In genomic region chr2:168656569-168657308, GRCm38 (mm10) we compare ENCODE assay signal across 19 mouse cellular contexts. TPM values are rescaled to one million over a fixed set of nuclear protein-coding genes. Genes with fewer than 3 reads are reported as not detected.
DNase-seq lines count a peak whose midpoint lies in the region; ATAC-seq and TF ChIP-seq lines count a peak whose summit lies in the region.
"Had no signal": no experiment of that assay in that cellular context is flagged by ENCODE, and none has a peak within 500 bp of the region (broad histone marks: within the 10 kb centered on the region; RNA-seq: fewer than 3 reads in every experiment).

No protein-coding gene starts in this region.

- 42% methylated on average over 16 of the region's 16 CpGs for WGBS in heart, embryonic 10.5 days
- 36% methylated on average over 16 of the region's 16 CpGs for WGBS in heart, embryonic 12.5 days
- 62% methylated on average over 16 of the region's 16 CpGs for WGBS in liver, postnatal 0 days (ENCODE audit: insufficient replicate concordance)

- H3K4me2 ChIP-seq in heart, embryonic 12.5 days = no peak overlapping the region
- no peak overlapping the region for H3K4me2 ChIP-seq in liver, postnatal 0 days (ENCODE audit: low read depth, low read length)
- H3K4me2 ChIP-seq: embryonic facial prominence, embryonic 12.5 days; hindbrain, embryonic 14.5 days; midbrain, embryonic 15.5 days had no signal

- H3K9me3 ChIP-seq in heart, embryonic 10.5 days = no peaks in the 10 kb centered on the region
- H3K9me3 ChIP-seq in heart, embryonic 12.5 days (replicated peaks) = no peaks in the 10 kb centered on the region
- no peaks in the 10 kb centered on the region for H3K9me3 ChIP-seq in liver, postnatal 0 days (ENCODE audit: low read length)
- H3K9me3 ChIP-seq: embryonic facial prominence, embryonic 12.5 days; midbrain, embryonic 15.5 days had no signal

- H3K4me1 ChIP-seq in heart, embryonic 10.5 days = peaks cover 44% of the 10 kb centered on the region
- peaks cover 34% of the 10 kb centered on the region for H3K4me1 ChIP-seq in heart, embryonic 12.5 days (replicated peaks)
- H3K4me1 ChIP-seq in liver, postnatal 0 days (ENCODE audit: insufficient read depth) = peaks cover 7% of the 10 kb centered on the region; the same call in 1 of the 2 replicates

- H3K4me3 ChIP-seq in heart, embryonic 10.5 days = no peak overlapping the region
- no peak overlapping the region for H3K4me3 ChIP-seq in heart, embryonic 12.5 days
- H3K4me3 ChIP-seq in liver, postnatal 0 days (ENCODE audit: low read depth, low read length) = no peak overlapping the region
- H3K4me3 ChIP-seq: embryonic facial prominence, embryonic 12.5 days; midbrain, embryonic 15.5 days had no signal

- DNase-seq in heart, adult 11 months = peak; percentile 98
- no peak for DNase-seq in heart, embryonic 10.5 days (ENCODE audit: low spot score)
- DNase-seq in heart, postnatal 36 days = peak; percentile 52 to 53
- peak; percentile 62 for DNase-seq in lung, postnatal 36 days
- no peak for DNase-seq in right cerebral cortex, postnatal 4 days
- DNase-seq in liver, postnatal 0 days = no peak
- DNase-seq: gastrocnemius, postnatal 14 days; kidney, postnatal 14 days; layer of hippocampus, adult 9-11 months; right cerebral cortex, postnatal 14 days; thymus, adult 2 months had no signal

- ATAC-seq in heart, embryonic 12.5 days (ENCODE audit: insufficient number of reproducible peaks, low FRiP score) = peak; percentile 80
- ATAC-seq in cerebellum, adult (ENCODE audit: insufficient number of reproducible peaks, low FRiP score, low TSS enrichment) = no peak
- ATAC-seq in liver, postnatal 0 days = no peak
- ATAC-seq: activated CD4-positive, CD25-positive, alpha-beta regulatory T cell, adult 4 months; intestine, embryonic 16.5 days; midbrain, embryonic 15.5 days had no signal

- peaks cover 34% of the 10 kb centered on the region for H3K27me3 ChIP-seq in heart, embryonic 10.5 days (ENCODE audit: insufficient read depth, poor library complexity, severe bottlenecking)
- H3K27me3 ChIP-seq in heart, embryonic 12.5 days (replicated peaks) = peaks cover 30% of the 10 kb centered on the region
- H3K27me3 ChIP-seq in liver, postnatal 0 days (ENCODE audit: insufficient read depth, low read length) = no peaks in the 10 kb centered on the region
- H3K27me3 ChIP-seq: embryonic facial prominence, embryonic 12.5 days; midbrain, embryonic 15.5 days had no signal

- intact Hi-C loops in heart, postnatal 36 days (cut with DNase I) = no loop called here

- no peak overlapping the region for H3K27ac ChIP-seq in heart, embryonic 10.5 days
- peak overlapping the region; percentile 57; the same call in 1 of the 2 replicates for H3K27ac ChIP-seq in heart, embryonic 12.5 days (ENCODE audit: poor library complexity, severe bottlenecking)
- H3K27ac ChIP-seq in liver, postnatal 0 days (ENCODE audit: low read depth) = no peak overlapping the region
- H3K27ac ChIP-seq: embryonic facial prominence, embryonic 12.5 days; hindbrain, embryonic 14.5 days; macrophage; midbrain, embryonic 15.5 days had no signal

- TF ChIP-seq EP300 in liver, postnatal 0 days (IDR thresholded peaks at IDR 0.05; ENCODE audit: low read depth) = no peak

- no peak for TF ChIP-seq CTCF in liver, postnatal 0 days (IDR thresholded peaks at IDR 0.05; ENCODE audit: low read depth)

- H3K9ac ChIP-seq in heart, embryonic 12.5 days = no peak overlapping the region
- no peak overlapping the region for H3K9ac ChIP-seq in liver, postnatal 0 days (replicated peaks)
- H3K9ac ChIP-seq: embryonic facial prominence, embryonic 12.5 days; hindbrain, embryonic 14.5 days; midbrain, embryonic 15.5 days had no signal

- peaks cover 5% of the 10 kb centered on the region; the same call in 1 of the 2 replicates for H3K36me3 ChIP-seq in heart, embryonic 10.5 days
- peaks cover 18% of the 10 kb centered on the region for H3K36me3 ChIP-seq in heart, embryonic 12.5 days
- H3K36me3 ChIP-seq in liver, postnatal 0 days (replicated peaks; ENCODE audit: insufficient read depth, low read length) = no peaks in the 10 kb centered on the region

RNA-seq across cellular contexts. Expression of gene Nfatc2, which starts 55.3 kb away (rescaled TPM):
- 2.0 and 4.6 TPM in 2 replicates for polyA plus RNA-seq in heart, embryonic 10.5 days (2016; fragmentation: Nextera tagmentation; extraction: Ambion mirVana)
- polyA plus RNA-seq in heart, embryonic 12.5 days (2016; fragmentation: Nextera tagmentation; extraction: Ambion mirVana) = 9.9 and 12.5 TPM in 2 replicates
- total RNA-seq in heart, postnatal 36 days (2021) = 10 to 100 TPM; 16.2 to 18.1 TPM
- polyA plus RNA-seq in liver, postnatal 0 days (2015; fragmentation: Nextera tagmentation; extraction: Ambion mirVana) = 0.11 and 0.18 TPM in 2 replicates

Comparison
In these comparisons a context has a peak if more than half of its experiments do, and no peak if none do; other contexts are left out.
1. DNase-seq: peak in heart, adult 11 months (single experiment), heart, postnatal 36 days (2 of 2) and lung, postnatal 36 days (single experiment); none in heart, embryonic 10.5 days (single experiment), right cerebral cortex, postnatal 4 days (single experiment) and liver, postnatal 0 days (single experiment).